Mouse (Mus musculus): ENCODE results near the gene Cdk6.

- TF ChIP-seq CTCF (IDR thresholded peaks at IDR 0.05; ENCODE audit: low read depth) (no peak), EP300 (IDR thresholded peaks at IDR 0.05; ENCODE audit: low read depth) (no peak)
Measured at GRCm38 (mm10) chr5:3462897-3463757, 121.8 kb downstream of the Cdk6 start.

Data from liver, embryonic 14.5 days (tissue).